Mouse (Mus musculus): Measurements from ENCODE around the gene Atp6v1e1. TPM values are rescaled to one million over a fixed set of nuclear protein-coding genes. Genes with fewer than 3 reads are reported as not detected.

Gene Atp6v1e1
- polyA plus RNA-seq, 1 experiment from 2014 or later = 248 TPM

GRCm38 (mm10) chr6:120798905-120799304 lies 23.7 kb downstream of the Atp6v1e1 start:
- H3K9ac ChIP-seq (replicated peaks; ENCODE audit: low read depth, low read length) = no peak overlapping the region
- no peaks in the 10 kb centered on the region for H3K9me3 ChIP-seq (ENCODE audit: control insufficient read depth, low read length)
- peaks cover 49% of the 10 kb centered on the region for H3K36me3 ChIP-seq (ENCODE audit: control insufficient read depth, insufficient read depth)
- no peak overlapping the region for H3K4me2 ChIP-seq (ENCODE audit: low read length)
- no peak overlapping the region for H3K4me3 ChIP-seq (replicated peaks; ENCODE audit: low read length)
- no peak overlapping the region for H3K27ac ChIP-seq (ENCODE audit: low read length)
- no peaks in the 10 kb centered on the region for H3K27me3 ChIP-seq (replicated peaks; ENCODE audit: control insufficient read depth, insufficient read depth, low read length)
- WGBS = 94% methylated on average over 4 of the region's 4 CpGs
- H3K4me1 ChIP-seq (replicated peaks; ENCODE audit: control insufficient read depth, insufficient read depth, low read length) = no peaks in the 10 kb centered on the region
- ATAC-seq = no peak

DNA sequence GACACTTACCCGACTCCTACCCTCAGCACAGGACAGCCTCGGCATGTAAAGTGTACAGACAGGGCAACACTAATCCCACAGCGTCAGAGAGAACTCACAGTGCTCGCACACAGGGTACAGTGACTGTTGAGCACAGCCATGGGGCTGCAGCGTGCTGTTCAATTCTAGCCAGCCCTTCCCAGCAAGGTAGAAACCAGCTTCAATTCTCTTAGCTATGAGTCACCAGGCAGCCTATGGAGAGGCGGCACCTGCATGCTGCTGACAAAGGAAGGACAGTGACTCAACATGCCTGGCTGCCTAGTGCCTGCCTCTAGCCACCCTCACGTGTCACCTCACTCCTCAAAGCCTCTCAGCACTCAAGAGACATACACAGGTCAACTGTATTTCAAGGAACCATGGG lies 24.6 kb downstream of the Atp6v1e1 start:
- Histone ChIP-seq H3K4me1 (replicated peaks; ENCODE audit: control insufficient read depth, insufficient read depth, low read length) (no peaks in the 10 kb centered on the region), H3K27ac (ENCODE audit: low read length) (no peak overlapping the region), H3K36me3 (ENCODE audit: control insufficient read depth, insufficient read depth) (peaks cover 47% of the 10 kb centered on the region), H3K9me3 (ENCODE audit: control insufficient read depth, low read length) (no peaks in the 10 kb centered on the region), H3K9ac (replicated peaks; ENCODE audit: low read depth, low read length) (no peak overlapping the region), H3K27me3 (replicated peaks; ENCODE audit: control insufficient read depth, insufficient read depth, low read length) (no peaks in the 10 kb centered on the region), H3K4me2 (ENCODE audit: low read length) (no peak overlapping the region), H3K4me3 (replicated peaks; ENCODE audit: low read length) (no peak overlapping the region)
- 94% methylated on average over 7 of the region's 7 CpGs for WGBS
- no peak for ATAC-seq

DNA sequence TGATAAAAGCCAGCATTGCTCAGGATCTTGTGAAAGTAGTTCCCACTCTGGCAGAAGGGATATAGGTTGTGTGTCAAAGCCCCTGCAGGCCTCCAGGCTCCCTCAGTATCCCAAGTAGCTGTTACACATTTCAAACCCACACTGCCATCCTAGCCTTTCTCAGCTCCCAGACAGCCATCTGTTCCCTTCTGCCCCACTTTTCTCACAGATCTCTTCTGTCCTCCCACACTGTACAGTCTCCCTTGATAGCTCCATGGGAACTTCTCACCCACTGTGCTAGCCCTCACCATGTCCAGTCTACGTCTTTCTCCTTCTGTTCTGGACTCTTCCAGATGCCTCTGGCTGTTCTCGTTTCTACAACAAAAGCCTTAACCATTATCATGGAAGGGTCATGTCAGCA lies 26.5 kb downstream of the Atp6v1e1 start:
- Histone ChIP-seq H3K9ac (replicated peaks; ENCODE audit: low read depth, low read length) (no peak overlapping the region), H3K4me1 (replicated peaks; ENCODE audit: control insufficient read depth, insufficient read depth, low read length) (no peaks in the 10 kb centered on the region), H3K27me3 (replicated peaks; ENCODE audit: control insufficient read depth, insufficient read depth, low read length) (no peaks in the 10 kb centered on the region), H3K4me2 (ENCODE audit: low read length) (no peak overlapping the region), H3K36me3 (ENCODE audit: control insufficient read depth, insufficient read depth) (peaks cover 38% of the 10 kb centered on the region), H3K27ac (ENCODE audit: low read length) (no peak overlapping the region), H3K4me3 (replicated peaks; ENCODE audit: low read length) (no peak overlapping the region), H3K9me3 (ENCODE audit: control insufficient read depth, low read length) (no peaks in the 10 kb centered on the region)
- 95% methylated on average over 2 of the region's 2 CpGs for WGBS
- 0 out of 2 replicates have a peak, but pooled peaks have one; percentile 21 for ATAC-seq

- ATAC-seq = no peak
- Histone ChIP-seq H3K36me3 (ENCODE audit: control insufficient read depth, insufficient read depth) (peaks cover 38% of the 10 kb centered on the region), H3K4me2 (ENCODE audit: low read length) (no peak overlapping the region), H3K4me1 (replicated peaks; ENCODE audit: control insufficient read depth, insufficient read depth, low read length) (no peaks in the 10 kb centered on the region), H3K27ac (ENCODE audit: low read length) (no peak overlapping the region), H3K4me3 (replicated peaks; ENCODE audit: low read length) (no peak overlapping the region), H3K9ac (replicated peaks; ENCODE audit: low read depth, low read length) (no peak overlapping the region), H3K27me3 (replicated peaks; ENCODE audit: control insufficient read depth, insufficient read depth, low read length) (no peaks in the 10 kb centered on the region), H3K9me3 (ENCODE audit: control insufficient read depth, low read length) (no peaks in the 10 kb centered on the region)
- WGBS = 93% methylated on average over 5 of the region's 5 CpGs
Observed at GRCm38 (mm10) chr6:120795422-120796086, 27.0 kb downstream of the Atp6v1e1 start.

DNA sequence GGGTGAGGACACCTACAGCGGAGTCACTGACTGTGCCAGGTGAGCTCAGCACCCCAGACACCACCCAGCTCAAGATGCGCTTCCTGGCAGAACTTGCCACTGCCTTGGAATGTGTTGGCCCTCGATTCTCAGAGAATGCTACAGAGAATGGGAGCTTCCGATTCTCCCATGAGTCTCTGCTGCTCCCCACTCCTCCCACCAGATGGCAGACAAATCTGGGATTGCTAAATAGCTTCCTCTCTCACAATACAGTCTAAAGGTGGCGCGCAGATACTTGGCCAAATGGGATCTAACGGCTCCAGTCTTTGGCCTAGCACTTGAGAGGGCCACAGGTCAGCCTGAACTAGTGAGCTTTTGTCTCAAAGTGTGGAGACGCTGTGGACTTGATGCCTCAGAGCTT lies 29.6 kb downstream of the Atp6v1e1 start:
- H3K36me3 ChIP-seq (ENCODE audit: control insufficient read depth, insufficient read depth) = peaks cover 26% of the 10 kb centered on the region
- no peaks in the 10 kb centered on the region for H3K27me3 ChIP-seq (replicated peaks; ENCODE audit: control insufficient read depth, insufficient read depth, low read length)
- 0 out of 2 replicates have a peak, but pooled peaks have one; percentile 29 for ATAC-seq
- H3K4me3 ChIP-seq (replicated peaks; ENCODE audit: low read length) = no peak overlapping the region
- H3K27ac ChIP-seq (ENCODE audit: low read length) = no peak overlapping the region
- H3K4me2 ChIP-seq (ENCODE audit: low read length) = no peak overlapping the region
- no peaks in the 10 kb centered on the region for H3K9me3 ChIP-seq (ENCODE audit: control insufficient read depth, low read length)
- no peak overlapping the region for H3K9ac ChIP-seq (replicated peaks; ENCODE audit: low read depth, low read length)
- WGBS = 76% methylated on average over 8 of the region's 8 CpGs
- H3K4me1 ChIP-seq (replicated peaks; ENCODE audit: control insufficient read depth, insufficient read depth, low read length) = no peaks in the 10 kb centered on the region

GRCm38 (mm10) chr6:120790717-120791116 lies 31.9 kb downstream of the Atp6v1e1 start:
- Histone ChIP-seq H3K27me3 (replicated peaks; ENCODE audit: control insufficient read depth, insufficient read depth, low read length) (no peaks in the 10 kb centered on the region), H3K4me1 (replicated peaks; ENCODE audit: control insufficient read depth, insufficient read depth, low read length) (no peaks in the 10 kb centered on the region), H3K9me3 (ENCODE audit: control insufficient read depth, low read length) (no peaks in the 10 kb centered on the region), H3K9ac (replicated peaks; ENCODE audit: low read depth, low read length) (no peak overlapping the region), H3K36me3 (ENCODE audit: control insufficient read depth, insufficient read depth) (peaks cover 17% of the 10 kb centered on the region), H3K27ac (ENCODE audit: low read length) (no peak overlapping the region), H3K4me2 (ENCODE audit: low read length) (no peak overlapping the region), H3K4me3 (replicated peaks; ENCODE audit: low read length) (no peak overlapping the region)
- no peak for ATAC-seq
- WGBS = 84% methylated on average over 5 of the region's 5 CpGs

DNA sequence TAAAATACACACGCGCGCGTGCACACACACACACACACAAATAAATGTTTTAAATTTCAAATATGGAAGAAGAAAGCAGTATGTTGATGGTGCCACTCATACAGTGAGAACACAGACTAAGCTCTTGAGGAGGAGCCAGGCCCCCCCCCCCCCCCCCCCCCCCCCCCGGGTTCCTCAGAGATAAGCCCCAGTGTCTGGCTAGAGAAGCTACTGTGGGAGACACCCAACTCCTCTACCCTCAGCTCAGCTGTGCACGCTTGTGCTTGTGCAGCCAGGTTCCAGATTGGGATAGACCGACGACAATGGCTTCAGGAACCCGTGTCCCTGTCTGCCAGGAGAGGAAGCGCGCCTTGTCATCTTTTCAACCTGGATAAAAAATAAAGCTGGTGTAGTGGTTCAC lies 32.4 kb downstream of the Atp6v1e1 start:
- no peak for ATAC-seq
- peaks cover 13% of the 10 kb centered on the region for H3K36me3 ChIP-seq (ENCODE audit: control insufficient read depth, insufficient read depth)
- no peak overlapping the region for H3K4me2 ChIP-seq (ENCODE audit: low read length)

GRCm38 (mm10) chr6:120788904-120789303 lies 33.7 kb downstream of the Atp6v1e1 start:
- no peaks in the 10 kb centered on the region for H3K27me3 ChIP-seq (replicated peaks; ENCODE audit: control insufficient read depth, insufficient read depth, low read length)
- no peaks in the 10 kb centered on the region for H3K9me3 ChIP-seq (ENCODE audit: control insufficient read depth, low read length)
- H3K36me3 ChIP-seq (ENCODE audit: control insufficient read depth, insufficient read depth) = peaks cover 5% of the 10 kb centered on the region; the same call in 1 of the 2 replicates
- H3K4me3 ChIP-seq (replicated peaks; ENCODE audit: low read length) = no peak overlapping the region
- H3K4me2 ChIP-seq (ENCODE audit: low read length) = no peak overlapping the region
- ATAC-seq = no peak
- no peak overlapping the region for H3K27ac ChIP-seq (ENCODE audit: low read length)
- no peaks in the 10 kb centered on the region for H3K4me1 ChIP-seq (replicated peaks; ENCODE audit: control insufficient read depth, insufficient read depth, low read length)
- no peak overlapping the region for H3K9ac ChIP-seq (replicated peaks; ENCODE audit: low read depth, low read length)

More for the DNA sequence above, 32.4 kb downstream of the Atp6v1e1 start:
- Histone ChIP-seq H3K9me3 (ENCODE audit: control insufficient read depth, low read length) (no peaks in the 10 kb centered on the region), H3K4me3 (replicated peaks; ENCODE audit: low read length) (no peak overlapping the region), H3K9ac (replicated peaks; ENCODE audit: low read depth, low read length) (no peak overlapping the region), H3K27me3 (replicated peaks; ENCODE audit: control insufficient read depth, insufficient read depth, low read length) (no peaks in the 10 kb centered on the region), H3K4me1 (replicated peaks; ENCODE audit: control insufficient read depth, insufficient read depth, low read length) (no peaks in the 10 kb centered on the region), H3K27ac (ENCODE audit: low read length) (no peak overlapping the region)
- WGBS = 93% methylated on average over 10 of the region's 11 CpGs

DNA sequence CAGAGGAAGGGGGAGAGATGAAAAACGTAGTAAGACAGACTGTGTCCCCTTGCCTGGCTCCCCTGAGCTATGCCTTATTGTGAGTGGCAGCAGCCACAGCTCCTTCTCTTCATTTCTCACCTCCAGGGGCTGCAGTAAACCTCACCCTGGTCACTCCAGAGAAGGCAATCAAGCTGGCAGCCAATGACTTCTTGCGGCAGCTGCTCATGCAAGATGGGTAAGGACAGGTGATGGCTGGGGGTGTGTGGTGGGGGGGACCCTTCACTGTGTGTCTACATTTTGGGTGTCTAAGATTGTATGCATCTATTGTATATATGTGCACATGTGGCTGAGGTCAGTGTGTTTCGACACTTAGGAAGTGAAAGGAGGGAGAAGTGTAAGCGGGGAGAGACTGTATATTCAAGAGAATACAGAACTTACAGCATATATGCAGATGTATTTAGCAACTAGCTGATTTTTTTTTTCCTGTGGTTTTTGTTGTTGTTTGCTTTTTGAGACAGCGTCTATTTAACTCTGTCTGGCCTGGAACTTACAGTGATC lies 34.5 kb downstream of the Atp6v1e1 start:
- Histone ChIP-seq H3K9ac (replicated peaks; ENCODE audit: low read depth, low read length) (no peak overlapping the region), H3K4me2 (ENCODE audit: low read length) (no peak overlapping the region), H3K36me3 (ENCODE audit: control insufficient read depth, insufficient read depth) (peaks cover 2% of the 10 kb centered on the region; the same call in 1 of the 2 replicates), H3K27me3 (replicated peaks; ENCODE audit: control insufficient read depth, insufficient read depth, low read length) (no peaks in the 10 kb centered on the region), H3K27ac (ENCODE audit: low read length) (no peak overlapping the region), H3K9me3 (ENCODE audit: control insufficient read depth, low read length) (no peaks in the 10 kb centered on the region), H3K4me3 (replicated peaks; ENCODE audit: low read length) (no peak overlapping the region), H3K4me1 (replicated peaks; ENCODE audit: control insufficient read depth, insufficient read depth, low read length) (no peaks in the 10 kb centered on the region)
- no peak for ATAC-seq
- WGBS = 89% methylated on average over 5 of the region's 5 CpGs
